Mouse (Mus musculus) embryonic stem cell, embryonic (primary cell): ENCODE data around the gene Tubb5.

Source experiments
- CTCF ChIA-PET, 4 experiments: fragments of 300-600 bp in 2 of 4; fragments of 350-600 bp in 2 of 4; sonication (Branson Sonifier 250); formaldehyde crosslinking; loops; one replicate each; lab custom pipeline; 2022; ENCODE audit warnings: inconsistent platforms in 2 of 4; lab: Charles Lee
- POLR2A ChIA-PET, 4 experiments: fragments of 300-600 bp in 2 of 4; fragments of 350-600 bp in 2 of 4; sonication (Branson Sonifier 250); formaldehyde crosslinking; loops; one replicate each; lab custom pipeline; 2022; ENCODE audit warnings: antibody characterized with exemption in 4 of 4, inconsistent platforms in 1 of 4; lab: Charles Lee

Tubb5 gene

GRCm38 (mm10) chr17:35824402-35824801 is 13.7 kb downstream of the Tubb5 start:
- ChIA-PET POLR2A (interaction anchor here in 3 of 4 experiments (0.5 to 11.2 kb wide), 23 partner anchors 8 to 923 kb away, joined by 3 to 246 read pairs (median 6); partner anchors contain the start of genes Tubb5 (in 3 of the 3), Mdc1 (in 2 of the 3), Nrm (in 2 of the 3) and Dhx16 (in 1 of the 3)), CTCF (interaction anchor here (0.6 to 3.3 kb wide), 9 partner anchors 9 to 308 kb away, joined by 3 to 15 read pairs (median 4); partner anchors contain the start of gene Dhx16 (in 1 of the 4))

GRCm38 (mm10) chr17:35822964-35823937 is 14.9 kb downstream of the Tubb5 start, which contains the start of gene Flot1:
Gene Flot1 (plus strand): TSS chr17:35823230.
- CTCF ChIA-PET, result interaction anchor here (0.5 to 3.3 kb wide), 29 partner anchors 8 to 379 kb away, joined by 3 to 15 read pairs (median 4); partner anchors contain the start of gene Tubb5 (in 1 of the 4)
- POLR2A ChIA-PET, result interaction anchor here (0.5 to 11.2 kb wide), 70 partner anchors 8 to 1020 kb away, joined by 3 to 246 read pairs (median 4); partner anchors contain the start of genes Mdc1 (in 3 of the 4), Mrps18b (in 3 of the 4), Ppp1r10 (in 3 of the 4) and Tubb5 (in 3 of the 4)

DNA sequence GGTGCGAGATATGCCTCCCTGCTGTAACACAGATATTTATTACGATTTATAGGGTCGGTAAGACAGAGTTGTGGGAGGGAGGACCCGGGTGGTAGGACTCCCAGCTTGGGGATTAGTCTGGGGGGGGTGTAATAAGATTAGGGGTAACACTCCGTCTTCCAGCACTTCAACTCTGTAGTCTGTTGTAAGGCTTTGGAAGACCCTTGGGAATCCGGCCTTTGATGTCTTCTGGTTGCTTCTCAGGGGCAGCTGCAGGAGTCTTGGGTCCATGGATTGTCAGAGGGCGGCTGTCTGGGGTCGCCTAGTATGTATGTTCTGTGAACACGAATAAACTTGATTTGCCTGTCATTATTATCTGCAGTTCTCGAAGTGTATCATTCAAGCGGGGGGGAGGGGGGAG is 15.5 kb downstream of the Tubb5 start:
- POLR2A ChIA-PET, result interaction anchor here (0.6 to 11.2 kb wide), 61 partner anchors 9 to 1176 kb away, joined by 3 to 246 read pairs (median 6); partner anchors contain the start of genes Mdc1 (in 3 of the 4), Tubb5 (in 3 of the 4), Mrps18b (in 2 of the 4) and Nrm (in 2 of the 4)
- CTCF ChIA-PET, result interaction anchor here (0.5 to 2.4 kb wide), 15 partner anchors 11 to 322 kb away, joined by 3 to 10 read pairs (median 4); partner anchors contain the start of gene Tubb5 (in 1 of the 4)

DNA sequence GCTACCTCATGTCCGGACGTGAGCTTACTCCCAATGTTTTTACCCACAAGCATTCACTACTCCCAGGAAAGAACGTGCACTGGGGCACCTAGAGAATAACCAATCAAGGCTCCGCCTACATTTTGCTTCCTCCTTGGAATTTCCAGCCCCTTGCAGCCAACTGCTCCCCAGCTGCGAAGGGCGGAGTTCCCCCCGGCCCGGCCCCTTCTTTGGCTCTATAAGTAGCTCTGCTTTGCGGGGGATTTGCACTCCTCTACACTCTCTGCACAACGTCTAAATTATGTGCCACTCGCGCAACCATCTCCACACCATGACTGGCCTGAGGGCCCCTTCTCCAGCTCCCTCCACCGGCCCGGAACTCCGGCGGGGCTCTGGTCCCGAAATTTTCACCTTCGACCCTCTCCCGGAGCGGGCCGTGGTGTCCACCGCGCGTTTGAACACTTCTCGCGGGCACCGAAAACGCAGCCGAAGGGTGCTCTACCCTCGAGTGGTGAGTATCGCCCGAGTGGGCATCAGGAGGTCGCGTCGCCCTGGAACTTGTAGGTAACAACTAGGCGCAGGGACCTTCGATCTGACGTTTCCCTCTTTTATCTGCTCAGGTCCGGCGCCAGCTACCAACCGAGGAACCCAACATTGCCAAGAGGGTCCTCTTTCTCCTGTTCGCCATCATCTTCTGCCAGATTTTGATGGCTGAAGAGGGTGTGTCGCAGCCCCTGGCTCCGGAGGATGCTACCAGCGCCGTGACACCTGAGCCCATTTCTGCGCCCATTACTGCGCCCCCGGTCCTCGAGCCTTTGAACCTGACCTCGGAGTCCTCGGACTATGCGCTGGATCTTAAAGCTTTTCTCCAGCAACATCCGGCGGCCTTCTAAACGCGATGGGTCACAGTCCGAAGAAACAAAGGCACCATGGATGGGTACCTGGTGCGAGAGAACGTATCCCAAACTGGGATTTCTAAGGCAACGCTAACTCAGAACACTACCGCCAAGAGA is 16.4 kb downstream of the Tubb5 start, which contains the start of gene Ier3:
Gene Ier3 (plus strand): TSS at position 246 of the 992 bp plus-strand sequence.
- ChIA-PET POLR2A (interaction anchor here (0.5 to 11.2 kb wide), 128 partner anchors 8 to 1239 kb away, joined by 3 to 246 read pairs (median 4); partner anchors contain the start of genes Mdc1 (in 3 of the 4), Nrm (in 3 of the 4), Tubb5 (in 3 of the 4) and Dhx16 (in 2 of the 4)), CTCF (interaction anchor here (0.5 to 1.8 kb wide), 22 partner anchors 10 to 237 kb away, joined by 3 to 9 read pairs (median 4); partner anchors contain the start of genes Nrm (in 2 of the 4), Dhx16 (in 1 of the 4) and Tubb5 (in 1 of the 4))

GRCm38 (mm10) chr17:35820111-35820510 is 18.0 kb downstream of the Tubb5 start:
- CTCF ChIA-PET, result interaction anchor here in 1 of 4 experiments (1.0 kb wide), 1 partner anchor 81 kb away, joined by 3 read pairs; no protein-coding TSS in a partner anchor
- POLR2A ChIA-PET, result interaction anchor here in 3 of 4 experiments (1.1 to 11.2 kb wide), 13 partner anchors 9 to 174 kb away, joined by 3 to 246 read pairs (median 15); partner anchors contain the start of genes Tubb5 (in 2 of the 3), Mdc1 (in 1 of the 3) and Nrm (in 1 of the 3)

- POLR2A ChIA-PET, result interaction anchor here in 2 of 4 experiments (1.0 to 11.2 kb wide), 14 partner anchors 11 to 101 kb away, joined by 3 to 246 read pairs (median 6); partner anchors contain the start of genes Tubb5 (in 2 of the 2), Dhx16 (in 1 of the 2) and Mdc1 (in 1 of the 2)
- CTCF ChIA-PET, result interaction anchor here in 3 of 4 experiments (0.6 to 3.3 kb wide), 11 partner anchors 15 to 250 kb away, joined by 3 to 13 read pairs (median 4); partner anchors contain the start of gene 2300002M23Rik (in 1 of the 3)
Observed at GRCm38 (mm10) chr17:35817226-35817625, 20.9 kb downstream of the Tubb5 start.

DNA sequence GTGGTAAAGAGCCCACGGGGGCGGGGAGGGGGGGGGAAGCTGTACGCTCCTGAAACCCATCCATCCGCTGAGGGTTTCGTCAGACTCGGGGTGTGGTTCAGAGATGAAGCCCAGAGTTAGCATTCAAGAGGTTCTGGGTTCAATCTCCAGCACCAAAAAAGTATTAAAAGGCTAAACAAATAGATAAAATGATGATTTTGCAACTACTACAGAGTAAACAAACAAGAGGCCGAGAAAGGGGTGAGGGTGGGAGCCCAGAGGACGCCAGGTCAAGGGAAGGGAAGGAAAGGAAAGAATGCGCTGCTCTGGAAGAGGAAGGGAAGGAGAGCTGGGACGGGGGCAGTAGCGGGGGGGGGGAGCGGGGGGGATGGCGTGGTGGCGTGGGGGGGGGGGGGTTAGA is 21.4 kb downstream of the Tubb5 start:
- CTCF ChIA-PET, result interaction anchor here (0.6 to 3.3 kb wide), 13 partner anchors 15 to 542 kb away, joined by 3 to 13 read pairs (median 3); partner anchors contain the start of gene 2300002M23Rik (in 1 of the 4)
- POLR2A ChIA-PET, result interaction anchor here in 3 of 4 experiments (0.6 to 11.2 kb wide), 21 partner anchors 9 to 244 kb away, joined by 3 to 246 read pairs (median 5); partner anchors contain the start of genes Tubb5 (in 2 of the 3), Dhx16 (in 1 of the 3) and Mdc1 (in 1 of the 3)

GRCm38 (mm10) chr17:35815836-35816235 is 22.3 kb downstream of the Tubb5 start:
- ChIA-PET CTCF (interaction anchor here (0.6 to 3.3 kb wide), 9 partner anchors 9 to 541 kb away, joined by 3 to 13 read pairs (median 3); no protein-coding TSS in a partner anchor), POLR2A (interaction anchor here in 3 of 4 experiments (0.5 to 12.6 kb wide), 22 partner anchors 6 to 245 kb away, joined by 3 to 246 read pairs (median 4); partner anchors contain the start of genes Flot1 (in 2 of the 3), Ier3 (in 2 of the 3), Tubb5 (in 2 of the 3) and Mdc1 (in 1 of the 3))

DNA sequence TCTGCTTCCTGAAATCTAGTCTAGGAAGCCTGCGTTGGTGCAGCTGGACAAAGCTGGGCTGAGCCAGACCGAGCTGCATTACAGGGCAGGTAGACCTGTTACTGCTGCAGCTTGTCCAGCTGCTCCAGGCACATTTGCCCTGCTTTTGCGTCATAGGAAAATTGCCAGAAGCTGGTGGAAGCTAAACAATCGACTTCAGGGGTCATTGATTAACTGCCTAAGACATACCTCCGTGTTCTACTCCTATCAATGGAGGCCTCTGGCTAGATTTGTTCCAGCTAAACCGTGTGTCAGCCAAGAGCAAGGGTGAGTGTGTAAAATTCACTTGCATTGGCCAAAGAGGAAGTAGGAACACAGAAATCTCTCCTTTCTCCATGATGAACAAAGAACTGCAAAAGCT is 23.4 kb downstream of the Tubb5 start:
- POLR2A ChIA-PET, result interaction anchor here (0.6 to 12.6 kb wide), 18 partner anchors 7 to 294 kb away, joined by 3 to 148 read pairs (median 5); partner anchors contain the start of genes Flot1 (in 3 of the 4), Ier3 (in 3 of the 4), Mrps18b (in 1 of the 4) and Nrm (in 1 of the 4)
- CTCF ChIA-PET, result interaction anchor here in 3 of 4 experiments (0.6 to 2.9 kb wide), 6 partner anchors 9 to 230 kb away, joined by 3 to 12 read pairs (median 4); no protein-coding TSS in a partner anchor

- CTCF ChIA-PET, result interaction anchor here (0.5 to 2.9 kb wide), 9 partner anchors 10 to 229 kb away, joined by 3 to 12 read pairs (median 5); no protein-coding TSS in a partner anchor
- POLR2A ChIA-PET, result interaction anchor here (0.7 to 12.6 kb wide), 28 partner anchors 8 to 299 kb away, joined by 3 to 148 read pairs (median 5); partner anchors contain the start of genes Ier3 (in 4 of the 4), Flot1 (in 3 of the 4), Mrps18b (in 2 of the 4) and Ddr1 (in 1 of the 4)
Observed at GRCm38 (mm10) chr17:35813653-35814052, 24.5 kb downstream of the Tubb5 start.

DNA sequence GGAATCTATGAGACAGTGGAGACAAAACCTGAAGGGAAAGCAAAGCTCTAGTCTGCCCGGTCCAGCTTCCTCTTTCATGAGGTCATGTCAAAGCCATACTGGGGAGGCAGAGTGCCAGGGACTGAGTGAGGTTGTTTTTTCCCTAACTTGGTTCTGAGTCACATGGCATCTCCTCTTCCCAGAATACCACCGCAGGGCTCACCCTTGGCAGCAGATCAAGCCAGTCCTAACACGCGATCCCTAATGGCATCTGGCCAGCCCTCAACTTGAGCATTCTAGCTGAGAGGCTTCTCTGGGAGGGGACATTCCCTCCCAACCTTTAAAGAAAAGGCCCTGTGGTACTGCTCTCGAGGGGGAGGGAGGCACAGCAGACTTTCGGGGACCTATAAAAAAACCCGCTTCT is 24.9 kb downstream of the Tubb5 start:
- ChIA-PET POLR2A (interaction anchor here (0.6 to 12.6 kb wide), 33 partner anchors 8 to 299 kb away, joined by 3 to 148 read pairs (median 4); partner anchors contain the start of genes Ier3 (in 4 of the 4), Flot1 (in 3 of the 4), Mdc1 (in 2 of the 4) and Mrps18b (in 2 of the 4)), CTCF (interaction anchor here (0.5 to 2.9 kb wide), 11 partner anchors 9 to 143 kb away, joined by 3 to 12 read pairs (median 3); no protein-coding TSS in a partner anchor)

DNA sequence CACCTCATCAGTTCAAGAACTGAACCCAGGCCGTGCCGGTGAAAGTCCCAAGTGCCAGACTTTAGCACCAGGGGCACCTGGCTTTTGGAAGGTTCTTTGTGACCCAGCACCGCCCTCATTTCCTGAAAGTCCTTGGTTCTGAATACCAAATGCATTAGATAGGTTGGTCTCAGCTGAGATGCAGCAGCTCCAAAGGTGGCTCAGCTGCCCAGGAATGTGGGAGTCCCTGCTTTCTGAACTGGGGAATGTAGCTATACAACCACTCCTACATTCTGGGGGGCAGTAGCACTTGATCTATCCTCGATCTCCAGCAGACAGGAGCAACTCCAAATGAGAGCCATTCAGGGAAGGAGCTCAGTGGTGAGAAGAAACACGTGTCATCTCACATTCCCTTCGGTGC is 25.4 kb downstream of the Tubb5 start:
- POLR2A ChIA-PET, result interaction anchor here (0.6 to 12.6 kb wide), 32 partner anchors 9 to 299 kb away, joined by 3 to 148 read pairs (median 4); partner anchors contain the start of genes Ier3 (in 4 of the 4), Flot1 (in 3 of the 4), Mdc1 (in 2 of the 4) and Ddr1 (in 1 of the 4)
- CTCF ChIA-PET, result interaction anchor here (0.5 to 2.9 kb wide), 9 partner anchors 17 to 184 kb away, joined by 3 to 12 read pairs (median 3); no protein-coding TSS in a partner anchor

DNA sequence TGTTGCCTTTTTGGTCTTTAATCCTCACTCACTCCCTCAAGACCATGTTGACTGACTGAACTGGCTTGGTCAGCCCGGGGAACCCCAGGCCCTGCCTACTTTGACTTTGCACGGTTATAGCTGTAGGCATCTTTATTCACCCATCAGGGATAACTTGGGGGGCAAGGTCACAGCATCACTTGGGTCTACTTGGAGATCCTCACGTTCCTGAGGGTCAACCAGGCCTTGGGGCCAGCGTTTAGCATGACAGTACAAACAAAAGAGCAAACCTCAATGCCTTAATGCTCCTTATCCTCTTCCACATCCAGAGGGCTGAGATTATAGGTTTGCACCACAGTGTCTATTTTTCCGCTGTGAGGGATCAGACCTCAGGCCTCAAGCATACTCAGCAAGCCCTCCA is 25.8 kb downstream of the Tubb5 start:
- CTCF ChIA-PET, result interaction anchor here (0.5 to 2.9 kb wide), 10 partner anchors 17 to 185 kb away, joined by 3 to 12 read pairs (median 4); partner anchors contain the start of gene Atat1 (in 1 of the 4)

DNA sequence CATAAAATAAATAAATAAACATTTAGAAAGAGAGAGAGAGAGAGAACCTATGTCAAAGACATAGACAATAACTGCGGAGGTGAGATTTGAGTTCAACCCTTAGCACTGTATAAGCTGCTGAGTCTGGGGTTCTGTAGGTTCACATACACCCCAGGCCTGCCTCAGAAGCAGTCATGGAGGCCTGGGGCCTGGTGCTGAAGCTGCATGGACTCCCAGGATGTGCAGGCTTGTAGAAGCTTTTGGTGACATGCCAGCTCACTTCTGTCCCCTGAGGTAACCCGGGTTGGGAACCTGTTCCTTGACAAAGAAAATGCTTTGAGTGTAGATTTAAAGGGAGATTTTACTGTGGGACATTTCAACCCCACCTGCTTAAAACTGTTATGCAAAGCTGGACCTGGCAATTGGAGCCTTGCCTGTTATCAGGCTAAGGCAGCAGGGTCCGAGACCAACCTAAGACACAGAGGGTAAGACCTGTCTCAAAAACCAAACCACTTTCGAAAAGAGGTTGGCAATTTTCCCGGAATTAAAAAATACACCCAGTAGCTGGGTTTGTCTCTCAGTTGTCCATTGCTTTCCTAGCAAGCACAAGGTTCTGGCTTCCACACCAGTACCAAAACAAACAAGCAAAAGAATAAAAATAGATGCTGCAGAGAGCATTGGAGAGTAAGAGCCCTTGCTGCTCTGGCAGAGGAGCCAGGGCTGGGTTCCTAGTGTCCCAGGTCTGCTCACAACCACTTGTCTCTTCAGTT is 27.0 kb downstream of the Tubb5 start:
- ChIA-PET CTCF (interaction anchor here in 2 of 4 experiments (1.2 to 2.1 kb wide), 3 partner anchors 63 to 75 kb away, joined by 3 to 5 read pairs (median 3); no protein-coding TSS in a partner anchor), POLR2A (interaction anchor here in 3 of 4 experiments (0.6 to 12.6 kb wide), 11 partner anchors 7 to 129 kb away, joined by 3 to 148 read pairs (median 4); partner anchors contain the start of genes Flot1 (in 3 of the 3), Ier3 (in 3 of the 3), Nrm (in 1 of the 3) and Tubb5 (in 1 of the 3))

More for the DNA sequence above, 25.8 kb downstream of the Tubb5 start:
- POLR2A ChIA-PET, result interaction anchor here (0.7 to 12.6 kb wide), 21 partner anchors 8 to 315 kb away, joined by 3 to 148 read pairs (median 6); partner anchors contain the start of genes Ier3 (in 4 of the 4), Flot1 (in 3 of the 4), Mdc1 (in 2 of the 4) and Mrps18b (in 1 of the 4)
